Mouse (Mus musculus) hindbrain, postnatal 0 days (tissue): ENCODE data around the gene Mta3. TPM values are rescaled to one million over a fixed set of nuclear protein-coding genes. Genes with fewer than 3 reads are reported as not detected.

Experiments
- ATAC-seq: fragments of 200-750 bp; cut with Nextera tagmentation; 2 replicates; pipeline ENCODE4 v1.8.0; 2017; ENCODE audit warnings: mild to moderate bottlenecking, moderate TSS enrichment, moderate library complexity
- DNase-seq: peaks from one replicate; pipeline ENCODE4 v3.0.0-alpha.2; 2015; ENCODE audit warnings: low spot score
- H3K27ac ChIP-seq: fragments of 300-500 bp; sonication (generic); 2 replicates; pipeline ENCODE4 v1.5.1; 2014; ENCODE audit warnings: mild to moderate bottlenecking
- H3K27me3 ChIP-seq: fragments of 300-500 bp; sonication (generic); 2 replicates; pipeline ENCODE4 v1.6.1; 2014; ENCODE audit warnings: low read length, mixed read lengths; ENCODE audit not compliant: insufficient read depth
- H3K36me3 ChIP-seq: fragments of 300-500 bp; sonication (generic); 2 replicates; pipeline ENCODE4 v1.6.1; 2014; ENCODE audit warnings: low read length, mixed read lengths; ENCODE audit not compliant: insufficient read depth
- H3K4me1 ChIP-seq: fragments of 300-500 bp; sonication (generic); 2 replicates; pipeline ENCODE4 v1.6.1; 2014; ENCODE audit warnings: antibody characterized with exemption, low read length, mixed read lengths; ENCODE audit not compliant: insufficient read depth
- H3K4me2 ChIP-seq: fragments of 300-500 bp; sonication (generic); 2 replicates; pipeline ENCODE4 v1.6.1; 2014; ENCODE audit warnings: low read depth, mild to moderate bottlenecking, low read length, moderate library complexity, mixed read lengths
- H3K4me3 ChIP-seq: fragments of 300-500 bp; sonication (generic); 2 replicates; pipeline ENCODE4 v1.5.1; 2014; ENCODE audit warnings: low read length
- H3K9ac ChIP-seq: fragments of 300-500 bp; sonication (generic); replicated peaks from 2 replicates; pipeline ENCODE4 v1.6.1; 2014; ENCODE audit warnings: mild to moderate bottlenecking, low read length, moderate library complexity, mixed read lengths
- H3K9me3 ChIP-seq: fragments of 300-500 bp; sonication (generic); 2 replicates; pipeline ENCODE4 v1.6.1; 2016; ENCODE audit warnings: low read length, mixed read lengths
- CTCF ChIP-seq: IDR thresholded peaks from 2 replicates; pipeline ENCODE4 v1.5.1; 2016; ENCODE audit warnings: antibody characterized with exemption, control low read depth, low read depth
- WGBS: fragments of 180-500 bp; shearing (Covaris S2); extraction: QIAGEN DNeasy Blood & Tissue Kit; methylation state at CpG from one replicate; pipeline ENCODE4 v1.1.7; 2014; 5-methylcytosine and 5-hydroxymethylcytosine counted together
- polyA plus RNA-seq: library from polyadenylated mRNA; unstranded; fragments of >200 nt; fragmentation: Nextera tagmentation; extraction: Ambion mirVana; gene quantifications from 2 replicates; pipeline ENCODE4 v1.2.1, GENCODE M21; 2015
- total RNA-seq: library from RNA; depleted of rRNA; stranded (reverse); fragments of >200 nt; gene quantifications from 2 replicates; pipeline ENCODE4 v1.2.3, GENCODE M21; 2014

Mta3 gene
- total and polyA plus RNA-seq, 2 experiments from 2014 or later, result 31.7 to 36.8 TPM

- no peaks in the 10 kb centered on the region for H3K4me1 ChIP-seq
- no peaks in the 10 kb centered on the region for H3K27me3 ChIP-seq
- H3K27ac ChIP-seq, result no peak overlapping the region
- H3K9ac ChIP-seq, result no peak overlapping the region
- WGBS, result 92% methylated on average over 10 of the region's 10 CpGs
- peaks cover 10% of the 10 kb centered on the region; the same call in 1 of the 2 replicates for H3K36me3 ChIP-seq
- no peak for ATAC-seq
- no peak for DNase-seq
- H3K4me3 ChIP-seq, result no peak overlapping the region
- H3K4me2 ChIP-seq, result no peak overlapping the region
- no peak for TF ChIP-seq CTCF
- 0 out of 2 replicates have a peak, but pooled peaks cover 1% of the 10 kb centered on the region for H3K9me3 ChIP-seq
These were observed 15.2 kb downstream of the Mta3 start for GRCm38 (mm10) chr17:83721157-83721556.

GRCm38 (mm10) chr17:83723064-83723463, 17.1 kb downstream of the Mta3 start:
- ATAC-seq (no peak), DNase-seq (no peak)
- Histone ChIP-seq H3K9me3 (no peaks in the 10 kb centered on the region), H3K4me2 (no peak overlapping the region), H3K27ac (no peak overlapping the region), H3K36me3 (no peaks in the 10 kb centered on the region), H3K9ac (no peak overlapping the region), H3K27me3 (no peaks in the 10 kb centered on the region), H3K4me3 (no peak overlapping the region), H3K4me1 (no peaks in the 10 kb centered on the region)
- WGBS, result 64% methylated on average over 9 of the region's 9 CpGs
- TF ChIP-seq CTCF, result no peak

GRCm38 (mm10) chr17:83726496-83726895, 20.5 kb downstream of the Mta3 start:
- WGBS, result 88% methylated on average over 11 of the region's 11 CpGs

DNA sequence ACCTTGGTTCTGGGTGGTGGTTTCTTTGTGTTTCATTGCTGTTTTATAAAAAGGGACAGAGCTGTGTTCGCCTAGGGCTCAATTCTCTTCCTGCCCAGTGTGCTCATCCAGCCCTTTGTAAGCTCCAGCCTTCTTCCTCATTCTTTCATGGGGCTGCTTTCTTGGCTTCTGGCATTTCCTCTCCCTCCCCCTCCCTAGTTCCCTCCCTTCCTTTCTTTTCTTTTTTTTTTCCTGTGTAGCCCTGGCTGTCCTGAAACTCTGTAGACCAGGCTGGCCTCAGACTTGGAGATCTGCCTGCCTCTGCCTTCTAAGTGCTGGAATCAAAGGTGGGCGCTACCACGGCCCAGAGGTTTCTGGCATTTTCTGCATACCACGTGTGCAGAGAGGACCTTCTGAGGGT, 21.7 kb downstream of the Mta3 start:
- 94% methylated on average over 4 of the region's 4 CpGs for WGBS

More at GRCm38 (mm10) chr17:83726496-83726895, 20.5 kb downstream of the Mta3 start:
- Histone ChIP-seq H3K9me3 (no peaks in the 10 kb centered on the region), H3K4me3 (no peak overlapping the region), H3K27ac (no peak overlapping the region), H3K9ac (no peak overlapping the region), H3K36me3 (no peaks in the 10 kb centered on the region), H3K4me2 (no peak overlapping the region), H3K27me3 (no peaks in the 10 kb centered on the region), H3K4me1 (no peaks in the 10 kb centered on the region)
- no peak for TF ChIP-seq CTCF
- no peak for ATAC-seq
- no peak for DNase-seq

GRCm38 (mm10) chr17:83729029-83729428, 23.1 kb downstream of the Mta3 start:
- H3K9me3 ChIP-seq, result no peaks in the 10 kb centered on the region
- no peak for TF ChIP-seq CTCF
- H3K4me1 ChIP-seq, result no peaks in the 10 kb centered on the region
- H3K36me3 ChIP-seq, result no peaks in the 10 kb centered on the region
- DNase-seq (no peak), ATAC-seq (no peak)
- WGBS, result 97% methylated on average over 9 of the region's 9 CpGs
- no peak overlapping the region for H3K9ac ChIP-seq
- H3K4me2 ChIP-seq, result no peak overlapping the region
- no peak overlapping the region for H3K27ac ChIP-seq
- no peaks in the 10 kb centered on the region for H3K27me3 ChIP-seq
- no peak overlapping the region for H3K4me3 ChIP-seq

More for the DNA sequence above, 21.7 kb downstream of the Mta3 start:
- no peak overlapping the region for H3K4me2 ChIP-seq
- no peak overlapping the region for H3K27ac ChIP-seq
- H3K4me3 ChIP-seq, result no peak overlapping the region
- H3K27me3 ChIP-seq, result no peaks in the 10 kb centered on the region
- DNase-seq, result no peak
- no peak for TF ChIP-seq CTCF
- no peaks in the 10 kb centered on the region for H3K36me3 ChIP-seq
- H3K9ac ChIP-seq, result no peak overlapping the region
- H3K9me3 ChIP-seq, result no peaks in the 10 kb centered on the region
- ATAC-seq, result no peak
- no peaks in the 10 kb centered on the region for H3K4me1 ChIP-seq

GRCm38 (mm10) chr17:83730123-83730522, 24.2 kb downstream of the Mta3 start:
- Histone ChIP-seq H3K4me1 (no peaks in the 10 kb centered on the region), H3K36me3 (no peaks in the 10 kb centered on the region), H3K4me2 (no peak overlapping the region), H3K4me3 (no peak overlapping the region), H3K27ac (no peak overlapping the region), H3K9ac (no peak overlapping the region), H3K9me3 (no peaks in the 10 kb centered on the region), H3K27me3 (no peaks in the 10 kb centered on the region)
- ATAC-seq, result no peak
- no peak for DNase-seq
- no peak for TF ChIP-seq CTCF
- WGBS, result 97% methylated on average over 6 of the region's 6 CpGs

DNA sequence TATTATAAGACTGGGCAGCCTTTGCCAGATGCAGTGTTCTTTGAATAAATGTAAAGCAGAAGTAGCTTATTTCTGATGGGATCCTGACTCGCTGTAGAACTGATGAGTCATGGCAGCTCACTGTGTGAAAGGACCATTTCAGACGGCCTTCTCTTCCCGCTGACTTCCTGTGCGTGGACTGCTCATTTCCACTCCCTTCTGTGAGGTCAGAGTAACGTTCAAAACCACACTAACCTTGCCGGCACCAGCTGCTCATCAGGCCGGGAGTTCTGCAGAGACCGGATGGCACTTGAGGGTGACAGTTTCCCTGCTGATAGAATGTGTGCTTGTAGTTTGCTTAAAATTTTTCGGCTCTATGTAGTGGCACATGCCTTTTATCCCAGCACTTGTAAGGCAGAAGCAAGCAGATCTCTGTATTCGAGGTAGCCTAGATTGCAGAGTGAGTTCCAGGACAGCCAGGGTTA, 26.2 kb downstream of the Mta3 start:
- H3K4me2 ChIP-seq, result no peak overlapping the region
- DNase-seq (peak; percentile 10), ATAC-seq (no peak)
- no peak overlapping the region for H3K27ac ChIP-seq
- no peaks in the 10 kb centered on the region for H3K9me3 ChIP-seq
- no peak for TF ChIP-seq CTCF
- H3K27me3 ChIP-seq, result no peaks in the 10 kb centered on the region
- H3K9ac ChIP-seq, result no peak overlapping the region
- H3K4me1 ChIP-seq, result no peaks in the 10 kb centered on the region
- no peak overlapping the region for H3K4me3 ChIP-seq
- no peaks in the 10 kb centered on the region for H3K36me3 ChIP-seq
- WGBS, result 59% methylated on average over 10 of the region's 10 CpGs
